8 mouse cellular contexts compared by ENCODE assay signal in the genomic region with DNA sequence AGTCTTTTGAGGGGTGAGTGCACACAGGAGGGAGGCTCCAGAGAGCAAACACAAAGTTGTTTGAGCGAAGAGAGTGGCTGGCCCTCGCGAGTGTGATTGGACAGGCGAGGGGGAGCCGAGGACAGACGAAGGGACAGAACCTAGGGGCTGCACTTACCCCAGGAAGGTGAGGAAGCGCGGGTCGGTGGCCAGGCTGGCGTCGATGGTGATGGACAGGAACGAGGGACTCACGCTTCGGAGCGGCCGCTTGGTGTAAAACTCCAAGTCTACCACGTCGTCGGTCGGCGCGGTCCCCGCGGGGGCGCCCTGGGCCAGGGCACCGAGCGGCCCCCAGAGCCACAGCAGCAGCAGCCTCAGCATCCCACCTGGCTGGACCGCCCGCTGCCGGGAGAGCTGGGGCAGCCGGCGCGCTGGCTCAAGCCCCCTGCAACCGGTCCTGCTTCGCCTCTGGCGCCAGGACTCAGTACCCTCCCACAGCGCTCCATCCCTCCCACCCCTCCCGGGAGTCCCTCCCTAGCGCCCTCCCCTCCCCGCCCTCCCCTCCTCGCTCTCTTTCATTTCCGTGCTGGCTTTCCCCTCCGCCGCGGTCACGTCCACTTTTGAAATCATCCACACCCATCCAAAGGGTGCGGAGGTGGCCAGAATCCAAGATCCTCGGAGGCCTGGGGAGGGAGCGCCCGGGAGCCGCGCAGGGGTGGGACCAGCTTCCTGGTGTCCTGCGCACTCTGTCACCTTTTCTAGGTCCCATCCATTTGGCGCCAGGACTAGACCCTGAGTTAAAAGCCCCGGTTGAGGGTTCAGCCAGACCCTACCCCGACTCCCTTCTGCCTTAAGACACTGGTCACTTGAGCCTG. TPM values are rescaled to one million over a fixed set of nuclear protein-coding genes. Genes with fewer than 3 reads are reported as not detected.
A peak's percentile ranks its signal among the peaks of the same experiment; 100 is the strongest.
DNase-seq lines count a peak whose midpoint lies in the region; ATAC-seq and TF ChIP-seq lines count a peak whose summit lies in the region.

A gene (minus strand): TSS at position 482 of the 854 bp plus-strand sequence.

- no peaks in the 10 kb centered on the region for H3K4me1 ChIP-seq in cerebellum, adult 2 months (ENCODE audit: control insufficient read depth, insufficient read depth, low read length)
- H3K4me1 ChIP-seq in hindbrain, embryonic 13.5 days (replicated peaks) = peaks cover 17% of the 10 kb centered on the region
- peaks cover 5% of the 10 kb centered on the region; the same call in 1 of the 2 replicates for H3K4me1 ChIP-seq in limb, embryonic 15.5 days
- H3K4me1 ChIP-seq in midbrain, embryonic 13.5 days (replicated peaks) = peaks cover 9% of the 10 kb centered on the region
- H3K4me1 ChIP-seq in stomach, embryonic 15.5 days = 0 out of 2 replicates have a peak, but pooled peaks cover 2% of the 10 kb centered on the region

- peak within 1 kb of the TSS; percentile 44 for H3K4me3 ChIP-seq in cerebellum, adult 2 months (replicated peaks; ENCODE audit: insufficient read depth, low read depth, low read length)
- H3K4me3 ChIP-seq in gastrocnemius, adult 2 months = peak within 1 kb of the TSS; percentile 71
- peak within 1 kb of the TSS; percentile 50 for H3K4me3 ChIP-seq in hindbrain, embryonic 13.5 days
- peak within 1 kb of the TSS; percentile 53 for H3K4me3 ChIP-seq in limb, embryonic 15.5 days
- peak within 1 kb of the TSS; percentile 52 for H3K4me3 ChIP-seq in midbrain, embryonic 13.5 days (replicated peaks)
- H3K4me3 ChIP-seq in stomach, embryonic 15.5 days (replicated peaks) = peak within 1 kb of the TSS; percentile 60

- 1% methylated on average over 50 of the region's 56 CpGs for WGBS in cerebellum, adult 2 months
- whole genome bisulfite sequencing in hindbrain, embryonic 13.5 days = under 1% methylated on average over 52 of the region's 56 CpGs
- under 1% methylated on average over 51 of the region's 56 CpGs for WGBS in limb, embryonic 15.5 days
- WGBS in midbrain, embryonic 13.5 days = under 1% methylated on average over 54 of the region's 56 CpGs
- WGBS in stomach, embryonic 15.5 days = 1% methylated on average over 56 of the region's 56 CpGs

- intact Hi-C loops in gastrocnemius, adult 2 months (cut with DNase I) = no loop called here

- H3K4me2 ChIP-seq in hindbrain, embryonic 13.5 days = peak within 1 kb of the TSS; percentile 88
- H3K4me2 ChIP-seq in limb, embryonic 15.5 days = peak within 1 kb of the TSS; percentile 97
- H3K4me2 ChIP-seq in midbrain, embryonic 13.5 days (replicated peaks) = peak within 1 kb of the TSS; percentile 95
- peak within 1 kb of the TSS; percentile 97 for H3K4me2 ChIP-seq in stomach, embryonic 15.5 days

- peaks cover 1% of the 10 kb centered on the region; the same call in 1 of the 2 replicates for H3K27me3 ChIP-seq in cerebellum, adult 2 months (ENCODE audit: control insufficient read depth, insufficient read depth, low read length)
- H3K27me3 ChIP-seq in hindbrain, embryonic 13.5 days = peaks cover 36% of the 10 kb centered on the region
- H3K27me3 ChIP-seq in limb, embryonic 15.5 days = peaks cover 17% of the 10 kb centered on the region
- peaks cover 32% of the 10 kb centered on the region for H3K27me3 ChIP-seq in midbrain, embryonic 13.5 days
- no peaks in the 10 kb centered on the region for H3K27me3 ChIP-seq in stomach, embryonic 15.5 days (replicated peaks)

- ATAC-seq in hindbrain, embryonic 13.5 days (ENCODE audit: low FRiP score) = 0 out of 2 replicates have a peak, but pooled peaks have one; percentile 43
- peak; percentile 61 for ATAC-seq in limb, embryonic 15.5 days (ENCODE audit: insufficient number of reproducible peaks, low FRiP score, low TSS enrichment, low read depth)
- peak; percentile 83 for ATAC-seq in midbrain, embryonic 13.5 days
- ATAC-seq in stomach, embryonic 15.5 days (ENCODE audit: insufficient read depth, low FRiP score, low read depth) = peak; percentile 86

- no peak for TF ChIP-seq CTCF in cerebellum, adult 2 months (IDR thresholded peaks at IDR 0.05; ENCODE audit: borderline replicate concordance, insufficient read depth, low read depth, low read length)
- TF ChIP-seq CTCF in gastrocnemius, adult 2 months (IDR thresholded peaks at IDR 0.05) = no peak

- peak within 1 kb of the TSS; percentile 69 for H3K9ac ChIP-seq in hindbrain, embryonic 13.5 days
- peak within 1 kb of the TSS; percentile 42; the same call in 1 of the 2 replicates for H3K9ac ChIP-seq in limb, embryonic 15.5 days
- H3K9ac ChIP-seq in midbrain, embryonic 13.5 days (replicated peaks) = peak within 1 kb of the TSS; percentile 65
- peak within 1 kb of the TSS; percentile 37; the same call in 1 of the 2 replicates for H3K9ac ChIP-seq in stomach, embryonic 15.5 days

- H3K27ac ChIP-seq in cerebellum, adult 2 months (ENCODE audit: insufficient read depth, low read length) = no peak within 1 kb of the TSS
- H3K27ac ChIP-seq in gastrocnemius, adult 2 months = no peak within 1 kb of the TSS
- H3K27ac ChIP-seq in hindbrain, embryonic 13.5 days = no peak within 1 kb of the TSS
- H3K27ac ChIP-seq in limb, embryonic 15.5 days = no peak within 1 kb of the TSS
- no peak within 1 kb of the TSS for H3K27ac ChIP-seq in midbrain, embryonic 13.5 days
- H3K27ac ChIP-seq in stomach, embryonic 15.5 days = no peak within 1 kb of the TSS; the same call in 1 of the 2 replicates

- TF ChIP-seq POLR2A in cerebellum, adult 2 months (IDR thresholded peaks at IDR 0.05; ENCODE audit: borderline replicate concordance, insufficient read depth, low read length) = no peak

- DNase-seq in cerebellum, adult 2 months = peak; percentile 9 to 10
- DNase-seq in cerebellum, adult 11-12 months = no peak
- DNase-seq in adrenal gland, postnatal 36 days = peak; percentile 50
- peak; percentile 64 for DNase-seq in gastrocnemius, adult 2 months

- no peaks in the 10 kb centered on the region for H3K9me3 ChIP-seq in hindbrain, embryonic 13.5 days
- no peaks in the 10 kb centered on the region for H3K9me3 ChIP-seq in limb, embryonic 15.5 days
- H3K9me3 ChIP-seq in midbrain, embryonic 13.5 days = no peaks in the 10 kb centered on the region
- no peaks in the 10 kb centered on the region for H3K9me3 ChIP-seq in stomach, embryonic 15.5 days

- H3K36me3 ChIP-seq in hindbrain, embryonic 13.5 days = no peaks in the 10 kb centered on the region
- no peaks in the 10 kb centered on the region for H3K36me3 ChIP-seq in limb, embryonic 15.5 days
- H3K36me3 ChIP-seq in midbrain, embryonic 13.5 days = no peaks in the 10 kb centered on the region
- H3K36me3 ChIP-seq in stomach, embryonic 15.5 days = no peaks in the 10 kb centered on the region

RNA-seq across cellular contexts. Expression of the gene that starts here (rescaled TPM):
- polyA plus RNA-seq in cerebellum, adult 2 months (2012; rRNA removed) = 0.35 and 0.67 TPM in 2 replicates
- total RNA-seq in adrenal gland, postnatal 36 days (2021) = 1 to 10 TPM; 1.1 TPM
- under 1 TPM; 0.20 to 0.45 TPM for total RNA-seq in gastrocnemius, adult 2 months (2021)
- polyA plus RNA-seq in hindbrain, embryonic 13.5 days (2015; fragmentation: Nextera tagmentation; extraction: Ambion mirVana) = 0.74 and 0.87 TPM in 2 replicates
- polyA plus RNA-seq in limb, embryonic 15.5 days (2015; fragmentation: Nextera tagmentation; extraction: Ambion mirVana) = 5.8 and 6.1 TPM in 2 replicates
- polyA plus RNA-seq in midbrain, embryonic 13.5 days (2015; fragmentation: Nextera tagmentation; extraction: Ambion mirVana) = 0.24 and 0.28 TPM in 2 replicates
- polyA plus RNA-seq in stomach, embryonic 15.5 days (2015; fragmentation: Nextera tagmentation; extraction: Ambion mirVana) = 5.5 and 6.0 TPM in 2 replicates

Comparison
In these comparisons a context has a peak if more than half of its experiments do, and no peak if none do; other contexts are left out.
1. Peak in DNase-seq and H3K4me3 ChIP-seq in cerebellum, adult 2 months; RNA of the gene not detected or under 1 TPM.
2. Peak in DNase-seq and H3K4me3 ChIP-seq in gastrocnemius, adult 2 months; RNA of the gene not detected or under 1 TPM.
3. Peak in ATAC-seq, H3K4me3 ChIP-seq, H3K9ac ChIP-seq and H3K4me2 ChIP-seq in hindbrain, embryonic 13.5 days; RNA of the gene not detected or under 1 TPM.
4. Peak in ATAC-seq, H3K4me3 ChIP-seq, H3K9ac ChIP-seq and H3K4me2 ChIP-seq in midbrain, embryonic 13.5 days; RNA of the gene not detected or under 1 TPM.